Mouse (Mus musculus): ENCODE results near the gene Top2a. TPM values are rescaled to one million over a fixed set of nuclear protein-coding genes. Genes with fewer than 3 reads are reported as not detected.

The Top2a gene
- polyA plus RNA-seq, 1 experiment from 2014 or later = 18.3 TPM

GRCm38 (mm10) chr11:98943741-98944461 lies 80.1 kb downstream of the Top2a start:
- H3K4me2 ChIP-seq (ENCODE audit: low read depth, low read length) = peak overlapping the region; percentile 7; the same call in 1 of the 2 replicates
- H3K4me3 ChIP-seq (ENCODE audit: low read depth, low read length) = no peak overlapping the region
- H3K27me3 ChIP-seq (ENCODE audit: control insufficient read depth, insufficient read depth, low read length) = no peaks in the 10 kb centered on the region
- 38% methylated on average over 14 of the region's 14 CpGs for WGBS
- H3K4me1 ChIP-seq (ENCODE audit: control insufficient read depth, insufficient read depth, low read length) = peaks cover 54% of the 10 kb centered on the region
- ATAC-seq (ENCODE audit: low read depth) = no peak
- no peaks in the 10 kb centered on the region for H3K36me3 ChIP-seq (ENCODE audit: control insufficient read depth, insufficient read depth, low read length)
- no peaks in the 10 kb centered on the region for H3K9me3 ChIP-seq (ENCODE audit: control insufficient read depth, low read length)
- H3K27ac ChIP-seq (ENCODE audit: low read depth, low read length) = peak overlapping the region; percentile 73
- H3K9ac ChIP-seq (replicated peaks; ENCODE audit: low read depth, low read length) = no peak overlapping the region

Other genes starting within 250 kb of the Top2a start
- gene Nr1d1, start 248.9 kb downstream of the Top2a start, polyA plus RNA-seq (2014; fragmentation: Nextera tagmentation; extraction: Ambion mirVana) = 3.8 and 3.9 TPM in 2 replicates
- 24.2 and 26.9 TPM in 2 replicates for gene Msl1, start 228.7 kb downstream of the Top2a start, polyA plus RNA-seq (2014; fragmentation: Nextera tagmentation; extraction: Ambion mirVana)
- 47.9 and 54.1 TPM in 2 replicates for gene Casc3, start 219.3 kb downstream of the Top2a start, polyA plus RNA-seq (2014; fragmentation: Nextera tagmentation; extraction: Ambion mirVana)
- 13.9 and 18.6 TPM in 2 replicates for gene Rapgefl1, start 187.4 kb downstream of the Top2a start, polyA plus RNA-seq (2014; fragmentation: Nextera tagmentation; extraction: Ambion mirVana)
- gene Wipf2, start 160.6 kb downstream of the Top2a start, polyA plus RNA-seq (2014; fragmentation: Nextera tagmentation; extraction: Ambion mirVana) = 5.2 and 5.7 TPM in 2 replicates
- 2.1 and 2.8 TPM in 2 replicates for gene Cdc6, start 116.4 kb downstream of the Top2a start, polyA plus RNA-seq (2014; fragmentation: Nextera tagmentation; extraction: Ambion mirVana)
- gene Rara, start 96.4 kb downstream of the Top2a start, polyA plus RNA-seq (2014; fragmentation: Nextera tagmentation; extraction: Ambion mirVana) = 22.1 and 22.3 TPM in 2 replicates
- gene Gjd3, start 41.2 kb downstream of the Top2a start, polyA plus RNA-seq (2014; fragmentation: Nextera tagmentation; extraction: Ambion mirVana) = 0.89 and 2.2 TPM in 2 replicates
- gene Igfbp4, start 17.1 kb upstream of the Top2a start, polyA plus RNA-seq (2014; fragmentation: Nextera tagmentation; extraction: Ambion mirVana) = 53.7 and 132 TPM in 2 replicates
- 0.28 TPM in 1 of 2 replicates, not detected in the other for gene Tns4, start 65.1 kb upstream of the Top2a start, polyA plus RNA-seq (2014; fragmentation: Nextera tagmentation; extraction: Ambion mirVana)
- gene Ccr7, start 130.9 kb upstream of the Top2a start, polyA plus RNA-seq (2014; fragmentation: Nextera tagmentation; extraction: Ambion mirVana) = not detected in 2 replicates
- 155 and 157 TPM in 2 replicates for gene Smarce1, start 206.8 kb upstream of the Top2a start, polyA plus RNA-seq (2014; fragmentation: Nextera tagmentation; extraction: Ambion mirVana)
- 9.5 and 11.6 TPM in 2 replicates for gene Krt222, start 219.9 kb upstream of the Top2a start, polyA plus RNA-seq (2014; fragmentation: Nextera tagmentation; extraction: Ambion mirVana)